Mouse (Mus musculus): ENCODE results near the gene Utrn. TPM values are rescaled to one million over a fixed set of nuclear protein-coding genes. Genes with fewer than 3 reads are reported as not detected.

The Utrn gene
- polyA plus RNA-seq, 3 experiments from 2014 or later: 143 to 631 (median 388) TPM

DNA sequence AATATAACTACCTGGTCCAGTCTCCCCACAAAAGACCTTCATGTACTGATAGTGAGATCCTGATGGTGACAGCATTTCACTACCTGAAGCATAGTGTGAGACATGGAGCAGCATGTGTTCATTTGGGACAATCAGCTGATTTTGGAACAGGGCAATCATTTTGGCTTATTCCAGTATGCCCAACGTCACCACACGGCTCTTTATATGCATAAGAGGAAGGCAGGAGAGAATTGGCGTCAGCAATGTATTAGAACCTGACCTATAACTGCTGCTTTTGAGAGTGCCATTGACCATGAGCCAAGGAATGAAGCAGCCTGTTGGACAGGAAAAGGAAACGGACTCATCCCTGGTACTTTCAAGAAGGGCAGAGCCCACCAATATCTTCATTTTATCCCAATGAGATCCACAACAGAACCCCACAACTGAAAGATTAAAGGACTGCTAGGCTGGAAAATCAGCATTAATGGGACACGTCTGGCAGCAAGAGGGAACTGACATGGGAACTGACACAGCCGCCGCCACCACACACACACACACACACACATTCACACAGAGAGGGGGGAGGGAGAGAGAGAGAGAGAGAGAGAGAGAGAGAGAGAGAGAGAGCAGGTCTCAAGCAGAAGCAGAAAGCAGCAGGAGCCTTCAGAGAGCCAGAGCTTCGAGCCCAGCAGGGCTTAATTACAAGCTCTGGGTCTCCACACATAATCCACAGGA is 73.2 kb downstream of the Utrn start:
- no peak for ATAC-seq

DNA sequence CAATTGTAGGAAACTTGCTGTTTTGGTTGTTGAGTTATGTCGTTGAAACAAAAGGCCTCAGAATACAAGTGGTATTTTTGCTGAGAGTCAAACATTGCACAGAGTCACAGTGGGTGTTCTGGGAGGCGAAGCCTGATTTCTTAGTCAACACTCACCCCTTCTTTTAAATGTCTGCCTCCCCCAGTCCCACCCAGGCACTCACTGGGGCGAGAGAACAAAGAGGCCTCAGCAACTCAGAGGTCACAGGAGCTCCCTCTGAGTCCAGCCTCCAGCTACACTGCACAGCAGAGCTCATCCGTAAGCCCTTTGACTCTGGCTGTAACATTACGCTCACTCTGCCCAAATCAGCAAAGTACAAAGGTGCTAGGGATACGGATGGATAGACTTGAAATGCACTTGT is 77.1 kb downstream of the Utrn start:
- no peak for ATAC-seq

- ATAC-seq: no peak
Measured at GRCm38 (mm10) chr10:12790881-12791280, 78.3 kb downstream of the Utrn start.

DNA sequence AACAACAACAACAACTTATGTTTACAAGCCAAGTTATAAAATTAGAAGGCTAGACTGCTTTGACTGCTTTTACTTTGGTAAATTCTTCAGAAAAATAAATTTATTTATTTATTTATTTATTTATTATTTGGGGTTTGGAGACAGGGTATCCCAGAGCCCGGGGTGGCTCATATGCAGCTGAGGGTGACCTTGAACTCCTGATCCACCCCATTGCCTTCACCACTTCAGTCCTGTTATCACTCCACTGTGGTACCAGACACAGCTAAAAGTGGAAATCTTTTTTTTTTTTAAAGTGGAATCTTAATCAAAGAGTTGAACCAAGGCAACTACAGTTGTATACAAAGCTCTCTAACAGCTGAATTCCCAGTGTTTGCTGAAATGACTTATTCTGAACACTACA is 80.6 kb downstream of the Utrn start:
- no peak for ATAC-seq

DNA sequence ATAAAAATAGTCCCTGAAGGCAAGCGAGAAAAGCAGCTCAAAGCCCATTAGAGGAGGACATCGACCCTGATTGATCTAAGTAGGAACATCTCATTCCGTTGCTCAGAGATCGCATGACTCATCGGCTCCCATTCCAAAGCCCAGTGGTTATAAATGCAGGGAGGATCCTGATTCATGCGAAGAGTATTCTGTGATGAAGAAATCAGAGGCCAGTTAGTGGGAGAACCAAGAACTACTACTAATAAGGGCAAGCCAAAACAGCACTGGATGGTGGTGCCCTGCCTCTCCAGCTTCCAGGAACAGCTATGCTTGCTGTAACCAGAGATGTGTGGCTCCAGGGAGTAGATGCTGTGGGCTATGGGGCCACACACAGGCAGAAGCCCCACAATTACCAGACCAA is 81.2 kb downstream of the Utrn start:
- no peak for ATAC-seq

GRCm38 (mm10) chr10:12785299-12785698 is 83.9 kb downstream of the Utrn start:
- ATAC-seq: no peak

GRCm38 (mm10) chr10:12781381-12781907 is 87.7 kb downstream of the Utrn start:
- no peak for ATAC-seq

DNA sequence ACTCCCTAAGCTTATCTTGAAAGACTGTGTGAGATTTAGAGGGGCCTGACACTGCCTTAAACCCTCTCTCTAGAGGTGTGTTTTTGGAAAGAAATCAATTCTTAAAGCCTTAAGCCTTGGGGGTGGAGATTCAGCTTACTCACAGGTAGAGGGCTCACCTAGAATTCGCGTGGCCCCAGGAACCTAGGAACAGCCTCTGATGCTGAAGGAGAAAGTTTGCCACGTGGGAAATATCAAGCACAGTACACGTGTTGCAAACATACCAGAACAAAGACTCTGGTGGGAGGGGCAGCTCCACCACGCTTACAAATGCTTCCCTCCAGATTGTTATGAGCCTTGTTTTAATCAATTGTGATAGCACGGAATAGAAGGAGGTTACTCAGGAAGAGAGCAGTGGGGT is 96.0 kb downstream of the Utrn start:
- ATAC-seq: no peak

DNA sequence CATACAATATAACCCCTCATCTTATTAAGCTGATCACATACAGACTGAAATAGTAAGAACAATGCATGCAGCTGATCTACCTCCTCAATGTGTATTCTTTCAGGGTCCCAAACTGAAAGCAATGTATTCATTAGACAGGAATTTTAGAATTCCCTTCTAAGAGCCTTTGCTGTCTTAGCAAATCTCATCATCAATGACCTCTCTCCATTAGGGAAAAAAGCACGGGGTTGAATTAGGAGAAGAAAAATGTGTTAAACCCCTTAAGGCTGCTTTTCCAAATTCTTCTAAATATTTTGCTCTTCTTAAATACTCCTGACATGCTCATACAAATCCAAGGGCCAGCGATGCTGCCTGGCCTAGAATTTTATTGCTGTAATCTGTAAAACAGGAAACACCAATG is 97.7 kb downstream of the Utrn start:
- ATAC-seq: no peak

GRCm38 (mm10) chr10:12762668-12763067 is 106.5 kb downstream of the Utrn start:
- no peak for ATAC-seq

GRCm38 (mm10) chr10:12758702-12758988 is 110.5 kb downstream of the Utrn start:
- no peak for ATAC-seq

DNA sequence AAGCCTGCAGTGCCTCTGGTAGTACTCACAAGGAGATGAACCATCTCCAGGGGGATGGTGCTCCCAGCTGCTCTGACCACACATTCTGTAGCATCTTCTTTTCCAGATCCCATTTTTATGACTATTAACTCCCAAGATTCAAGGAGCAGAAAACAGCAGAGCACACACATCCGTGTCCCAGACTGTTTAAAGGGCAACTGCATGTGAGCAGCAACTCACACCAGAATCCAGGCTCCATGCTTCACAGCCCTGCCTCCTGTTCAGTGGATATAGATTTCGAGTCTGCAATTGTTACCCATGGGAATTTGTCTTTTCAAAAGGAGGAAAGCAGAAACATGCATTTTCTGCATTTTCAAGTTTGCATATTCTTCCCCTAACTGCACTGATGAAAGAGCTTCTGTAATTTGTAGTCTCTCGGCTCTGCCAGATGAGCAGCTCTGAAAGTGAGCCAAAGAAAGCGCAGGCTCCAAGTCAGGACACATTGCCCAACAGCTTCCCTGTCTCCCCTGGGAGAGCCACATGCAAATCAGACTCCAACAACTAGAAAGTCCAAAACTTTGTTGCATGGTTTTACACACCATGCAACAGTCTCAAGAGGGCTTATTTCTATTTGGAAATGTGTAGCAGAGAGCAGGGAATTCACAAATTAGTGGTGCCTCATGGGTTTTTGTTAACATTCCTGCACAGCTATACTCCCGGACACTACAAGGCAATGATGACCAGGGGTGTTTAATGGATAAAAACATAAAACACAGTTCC is 111.0 kb downstream of the Utrn start:
- no peak for ATAC-seq

DNA sequence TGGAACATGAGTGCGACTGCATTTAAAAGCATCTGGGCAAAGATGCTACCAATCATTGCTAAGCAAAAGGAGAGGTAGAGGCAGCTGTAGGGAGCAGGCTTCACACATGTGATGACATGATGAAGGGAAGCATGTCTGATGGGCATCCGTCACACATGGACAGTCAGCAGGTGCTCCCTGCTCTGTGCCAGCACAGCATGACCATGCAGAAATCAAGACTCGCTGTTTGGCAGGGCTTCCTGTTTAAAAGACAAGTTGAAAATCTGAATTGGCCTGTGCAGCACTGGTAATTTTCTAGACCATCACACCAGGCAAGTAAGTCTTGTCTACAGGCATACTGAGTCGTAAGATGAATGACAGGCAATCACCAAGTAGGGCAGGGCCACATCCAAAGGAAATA is 112.5 kb downstream of the Utrn start:
- no peak for ATAC-seq

DNA sequence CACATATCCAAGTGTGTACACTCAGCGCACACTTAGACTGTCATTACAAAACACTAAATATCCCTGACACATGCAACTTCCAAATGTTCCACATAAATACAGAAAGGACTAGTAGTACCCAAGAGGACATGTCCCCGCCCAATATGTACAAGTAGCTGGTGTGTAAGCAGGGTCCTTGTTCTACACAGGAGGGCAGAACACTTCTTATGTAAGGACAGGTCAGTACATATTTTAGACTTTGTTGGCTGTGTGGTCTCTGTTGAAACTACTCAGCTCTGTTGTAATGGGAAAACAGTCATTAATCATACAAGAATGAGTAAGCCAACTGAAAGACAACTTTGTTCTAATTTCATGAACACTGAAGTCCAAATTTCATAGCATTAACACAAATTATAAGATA is 114.3 kb downstream of the Utrn start:
- no peak for ATAC-seq

GRCm38 (mm10) chr10:12754166-12754565 is 115.0 kb downstream of the Utrn start:
- ATAC-seq: no peak

- no peak for ATAC-seq
Measured at GRCm38 (mm10) chr10:12743717-12744116, 125.4 kb downstream of the Utrn start.

GRCm38 (mm10) chr10:12739302-12739987 is 129.7 kb downstream of the Utrn start:
- no peak for ATAC-seq

DNA sequence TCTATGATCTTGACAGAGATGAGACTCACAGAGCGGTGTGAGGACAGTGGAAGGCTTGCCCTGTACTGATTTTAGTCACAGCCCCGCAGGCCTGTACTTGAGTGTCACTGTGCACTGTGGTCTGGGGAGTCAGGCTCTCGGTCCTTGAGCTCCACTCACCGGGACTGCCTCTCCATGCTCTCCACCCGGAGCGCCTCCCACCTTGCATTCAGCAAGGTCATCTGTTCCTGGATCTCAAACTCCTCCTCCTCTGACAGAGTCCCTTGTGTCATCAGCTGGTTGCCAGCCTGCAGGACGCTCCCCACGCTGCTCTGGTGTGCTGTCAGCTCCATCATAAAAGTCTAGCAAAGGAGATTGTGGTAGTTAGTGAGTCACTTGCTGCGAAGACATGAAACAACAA is 131.2 kb downstream of the Utrn start:
- no peak for ATAC-seq

DNA sequence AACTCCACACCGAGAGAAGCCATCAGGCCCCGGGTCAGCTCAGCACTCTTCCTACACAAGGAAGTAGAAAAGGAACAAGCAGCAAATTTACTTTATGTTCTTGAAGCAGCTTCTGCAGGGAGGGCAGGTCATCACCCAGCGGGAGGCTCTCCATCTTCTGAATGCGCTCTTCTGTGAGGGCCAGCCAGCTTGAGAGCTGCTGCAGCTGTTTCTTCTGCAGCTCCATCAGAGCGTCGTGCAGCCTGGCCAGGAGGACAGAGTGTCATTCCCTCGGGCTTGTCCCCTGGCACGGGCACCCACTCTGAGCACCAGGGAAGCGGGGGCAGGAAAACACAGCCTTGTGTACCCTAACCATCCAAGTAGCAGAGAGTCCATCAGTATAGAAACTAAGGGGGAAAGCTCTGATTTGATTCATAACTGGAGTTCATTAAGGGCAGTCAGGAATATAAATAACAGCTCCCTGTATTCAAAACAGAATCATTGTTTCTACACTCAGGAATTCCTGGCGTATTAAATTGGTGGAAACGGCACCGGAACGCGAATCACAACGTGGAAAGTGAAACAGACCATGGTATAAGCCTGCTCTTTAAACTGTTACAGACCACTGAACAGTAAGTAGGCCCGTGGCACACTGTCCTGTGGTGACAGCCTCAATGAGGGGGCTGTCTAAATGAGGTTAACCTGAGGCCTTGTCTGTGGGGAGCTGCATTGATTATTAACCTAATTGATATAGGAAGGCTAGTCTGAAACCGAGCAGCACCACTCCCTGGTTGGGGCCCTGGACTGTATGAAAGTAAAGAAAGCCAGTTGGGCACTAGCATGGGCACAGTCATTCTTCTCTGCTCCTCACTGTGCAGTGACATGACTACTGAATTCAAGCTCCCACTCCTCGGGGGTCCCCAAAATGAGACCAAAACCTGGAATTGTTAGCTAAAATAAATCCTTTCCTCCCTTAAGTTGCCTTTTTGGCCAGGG is 132.0 kb downstream of the Utrn start:
- ATAC-seq: no peak

DNA sequence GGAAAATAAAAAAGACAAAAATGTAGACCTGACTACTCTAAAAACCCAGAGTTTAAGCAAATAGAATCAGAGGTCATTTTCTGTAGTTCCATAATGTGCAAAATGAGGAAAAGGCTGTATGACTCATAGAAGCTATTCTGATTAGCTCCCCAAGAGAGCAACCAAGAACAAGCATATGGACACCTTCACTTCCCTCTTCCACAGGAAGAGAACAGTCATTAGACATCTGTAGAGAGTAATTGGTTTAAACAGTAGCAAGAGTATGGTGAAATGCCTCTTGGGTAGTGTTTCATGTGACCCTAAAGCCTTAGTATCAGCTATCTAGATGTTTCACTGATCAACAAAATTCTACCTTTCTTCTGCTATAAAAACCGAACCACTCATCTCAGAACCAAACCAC is 133.5 kb downstream of the Utrn start:
- no peak for ATAC-seq

- ATAC-seq: no peak
Measured at GRCm38 (mm10) chr10:12731459-12731858, 137.7 kb downstream of the Utrn start.

DNA sequence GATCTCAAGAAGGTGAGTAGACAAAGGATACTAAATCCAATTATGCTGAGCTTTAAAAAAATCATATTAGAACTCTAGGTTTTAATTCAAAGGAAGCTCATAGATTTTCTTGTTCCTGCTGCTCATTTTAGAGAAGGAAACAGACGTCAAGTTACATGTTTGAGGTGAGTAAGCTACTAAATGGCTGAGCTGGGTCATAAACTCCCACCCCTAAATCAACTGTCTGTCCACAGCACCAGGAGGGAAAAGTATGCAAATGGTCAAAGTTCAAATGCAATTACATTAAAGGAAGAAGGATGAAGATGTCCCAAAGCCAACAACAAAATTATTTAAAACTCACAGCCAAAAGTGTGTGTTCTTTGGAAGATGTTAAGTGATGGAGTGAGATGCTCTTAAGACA is 139.5 kb downstream of the Utrn start:
- ATAC-seq: no peak

DNA sequence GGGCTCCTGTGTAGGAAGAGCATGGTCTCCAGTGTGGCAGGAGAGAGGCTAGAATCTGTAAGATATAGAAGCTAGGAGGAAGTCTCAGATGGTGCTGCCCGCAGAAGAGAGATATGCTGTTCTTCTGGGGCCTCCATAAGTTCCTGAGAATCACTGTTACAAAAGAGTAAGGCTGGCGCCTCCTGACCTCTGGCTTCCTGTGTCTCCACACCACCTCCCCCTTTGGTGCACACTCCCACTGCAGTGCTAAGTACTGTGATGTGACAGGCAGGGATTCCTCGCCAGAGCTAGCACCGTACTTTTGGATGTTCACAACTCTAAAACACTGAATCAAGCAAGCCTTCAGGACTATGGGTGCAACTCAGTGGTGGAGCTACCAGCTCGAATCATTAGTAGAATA is 140.1 kb downstream of the Utrn start:
- ATAC-seq: no peak
